Comparison of ENCODE assay signal across 8 mouse cellular contexts in the genomic region with DNA sequence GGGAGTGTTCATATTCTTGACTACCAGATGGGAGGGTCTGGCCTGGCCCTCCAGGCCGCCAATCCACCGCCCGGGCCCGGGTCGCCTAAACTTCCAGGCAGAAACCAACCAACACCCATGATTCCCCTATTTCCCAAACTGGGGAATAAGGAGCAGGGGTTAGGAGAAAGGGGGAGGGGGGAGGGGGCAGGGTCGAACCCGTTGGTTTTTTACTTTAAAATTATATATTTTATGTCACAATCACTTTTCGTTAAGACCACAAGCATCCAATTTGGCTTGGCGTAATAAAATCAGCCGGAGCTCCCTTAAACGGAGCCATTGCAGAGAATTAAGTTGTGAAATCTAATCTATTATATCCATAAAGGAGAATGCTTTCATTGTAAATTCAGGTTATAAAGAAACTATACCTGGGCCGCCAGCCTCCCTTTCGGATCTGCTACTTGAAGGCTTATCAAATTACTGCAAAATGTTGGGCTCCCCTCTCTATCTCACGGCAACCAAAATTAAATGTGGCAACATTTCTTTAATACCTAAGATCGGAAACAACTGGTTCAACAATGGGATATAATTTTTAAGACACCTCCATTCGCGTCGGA. TPM values are rescaled to one million over a fixed set of nuclear protein-coding genes. Genes with fewer than 3 reads are reported as not detected.
A peak's percentile ranks its signal among the peaks of the same experiment; 100 is the strongest.
DNase-seq lines count a peak whose midpoint lies in the region; ATAC-seq and TF ChIP-seq lines count a peak whose summit lies in the region.

No protein-coding gene starts in this region.

- H3K9me3 ChIP-seq in forebrain, embryonic 10.5 days, result no peaks in the 10 kb centered on the region
- H3K9me3 ChIP-seq in limb, embryonic 10.5 days (replicated peaks), result no peaks in the 10 kb centered on the region
- no peaks in the 10 kb centered on the region for H3K9me3 ChIP-seq in neural tube, embryonic 14.5 days (ENCODE audit: control insufficient read depth, low read length)

- no peak for ATAC-seq in neural tube, embryonic 14.5 days (ENCODE audit: low read depth)

- WGBS in liver, adult 2 months, result 15% methylated on average over 18 of the region's 18 CpGs
- WGBS in forebrain, embryonic 10.5 days, result 5% methylated on average over 18 of the region's 18 CpGs
- WGBS in limb, embryonic 10.5 days, result 3% methylated on average over 18 of the region's 18 CpGs
- WGBS in neural tube, embryonic 14.5 days, result 6% methylated on average over 18 of the region's 18 CpGs

- peak overlapping the region; percentile 100 for H3K27ac ChIP-seq in liver, adult 2 months (replicated peaks; ENCODE audit: insufficient read depth, low read depth, low read length)
- peak overlapping the region; percentile 100 for H3K27ac ChIP-seq in forebrain, embryonic 10.5 days
- H3K27ac ChIP-seq in limb, embryonic 10.5 days, result peak overlapping the region; percentile 98
- peak overlapping the region; percentile 98 for H3K27ac ChIP-seq in neural tube, embryonic 14.5 days (ENCODE audit: low read depth, low read length)

- TF ChIP-seq CTCF in liver, adult 2 months (IDR thresholded peaks at IDR 0.05; ENCODE audit: low read depth, low read length), result no peak

- H3K36me3 ChIP-seq in liver, adult 2 months (ENCODE audit: control insufficient read depth, insufficient read depth, low read length), result no peaks in the 10 kb centered on the region
- peaks cover 23% of the 10 kb centered on the region for H3K36me3 ChIP-seq in forebrain, embryonic 10.5 days (replicated peaks)
- H3K36me3 ChIP-seq in limb, embryonic 10.5 days, result peaks cover 18% of the 10 kb centered on the region
- H3K36me3 ChIP-seq in neural tube, embryonic 14.5 days (ENCODE audit: control insufficient read depth, insufficient read depth, low read length), result no peaks in the 10 kb centered on the region

- peaks cover 16% of the 10 kb centered on the region for H3K4me1 ChIP-seq in liver, adult 2 months (ENCODE audit: control insufficient read depth, insufficient read depth, low read length)
- H3K4me1 ChIP-seq in forebrain, embryonic 10.5 days, result peaks cover 75% of the 10 kb centered on the region
- peaks cover 67% of the 10 kb centered on the region for H3K4me1 ChIP-seq in limb, embryonic 10.5 days
- H3K4me1 ChIP-seq in neural tube, embryonic 14.5 days (ENCODE audit: control insufficient read depth, insufficient read depth, low read length), result peaks cover 48% of the 10 kb centered on the region

- H3K4me3 ChIP-seq in liver, adult 2 months (ENCODE audit: insufficient read depth, low read depth, low read length), result peak overlapping the region; percentile 91
- peak overlapping the region; percentile 95 for H3K4me3 ChIP-seq in forebrain, embryonic 10.5 days
- H3K4me3 ChIP-seq in limb, embryonic 10.5 days, result peak overlapping the region; percentile 79
- H3K4me3 ChIP-seq in neural tube, embryonic 14.5 days (ENCODE audit: low read depth, low read length), result peak overlapping the region; percentile 92

- H3K4me2 ChIP-seq in neural tube, embryonic 14.5 days (ENCODE audit: low read depth, low read length), result peak overlapping the region; percentile 99

- peak overlapping the region; percentile 95 for H3K9ac ChIP-seq in liver, adult 2 months (ENCODE audit: low read depth, low read length)
- H3K9ac ChIP-seq in neural tube, embryonic 14.5 days (replicated peaks; ENCODE audit: low read depth, low read length), result peak overlapping the region; percentile 99

- H3K79me2 ChIP-seq in liver, adult 2 months (ENCODE audit: control insufficient read depth, insufficient read depth, low read length), result peaks cover 19% of the 10 kb centered on the region; the same call in 1 of the 2 replicates

- DNase-seq in liver, adult 2 months (ENCODE audit: extremely low read depth, low read depth, low spot score), result peak; percentile 45
- no peak for DNase-seq in liver
- DNase-seq in forebrain, embryonic 10.5 days (ENCODE audit: extremely low spot score, low spot score), result no peak
- no peak for DNase-seq in limb, embryonic 10.5 days (ENCODE audit: low spot score)
- no peak for DNase-seq in frontal cortex, postnatal 25 days (ENCODE audit: low spot score in 2 of 2)
- DNase-seq in adrenal gland, adult 2 months, result no peak
- DNase-seq in adrenal gland, adult 8-10 months, result no peak

- no peaks in the 10 kb centered on the region for H3K27me3 ChIP-seq in liver, adult 2 months (ENCODE audit: control insufficient read depth, insufficient read depth, low read length)
- H3K27me3 ChIP-seq in forebrain, embryonic 10.5 days (ENCODE audit: poor library complexity, severe bottlenecking), result peaks cover 4% of the 10 kb centered on the region; the same call in 1 of the 2 replicates
- H3K27me3 ChIP-seq in limb, embryonic 10.5 days (ENCODE audit: low read depth, poor library complexity, severe bottlenecking), result no peaks in the 10 kb centered on the region
- no peaks in the 10 kb centered on the region for H3K27me3 ChIP-seq in neural tube, embryonic 14.5 days (ENCODE audit: control insufficient read depth, insufficient read depth, low read length)

- TF ChIP-seq POLR2A in liver, adult 2 months (IDR thresholded peaks at IDR 0.05; ENCODE audit: extremely low read depth, insufficient read depth, low read length), result no peak

RNA-seq across cellular contexts. Expression of a gene that starts 35.1 kb away (rescaled TPM):
- 41.1 and 47.8 TPM in 2 replicates for total RNA-seq in liver, adult 2 months (2014; rRNA removed)
- 75.1 and 90.2 TPM in 2 replicates for polyA plus RNA-seq in liver, adult 2 months (2012; rRNA removed)
- 90.6 and 93.2 TPM in 2 replicates for polyA plus RNA-seq in forebrain, embryonic 10.5 days (2016; fragmentation: Nextera tagmentation; extraction: Ambion mirVana)
- 99.6 and 99.8 TPM in 2 replicates for polyA plus RNA-seq in limb, embryonic 10.5 days (2016; fragmentation: Nextera tagmentation; extraction: Ambion mirVana)
- 78.8 and 90.6 TPM in 2 replicates for polyA plus RNA-seq in neural tube, embryonic 14.5 days (2014; fragmentation: Nextera tagmentation; extraction: Ambion mirVana)
- 100 to 1,000 TPM; 119 to 148 TPM for total RNA-seq in adrenal gland, adult 2 months (2021)
- 132 and 146 TPM in 2 replicates for polyA plus RNA-seq in adrenal gland, adult 2 months (2012; rRNA removed)
- total RNA-seq in adrenal gland, adult 8-10 months (2022), result 100 to 1,000 TPM; 155 to 215 (median 187) TPM

RNA-seq across cellular contexts. Expression of a gene that starts 46.5 kb away (rescaled TPM):
- total RNA-seq in liver, adult 2 months (2014; rRNA removed), result 1.2 and 1.5 TPM in 2 replicates
- polyA plus RNA-seq in liver, adult 2 months (2012; rRNA removed), result 3.4 and 3.5 TPM in 2 replicates
- polyA plus RNA-seq in forebrain, embryonic 10.5 days (2016; fragmentation: Nextera tagmentation; extraction: Ambion mirVana), result 13.7 and 16.1 TPM in 2 replicates
- 19.9 and 20.3 TPM in 2 replicates for polyA plus RNA-seq in limb, embryonic 10.5 days (2016; fragmentation: Nextera tagmentation; extraction: Ambion mirVana)
- polyA plus RNA-seq in neural tube, embryonic 14.5 days (2014; fragmentation: Nextera tagmentation; extraction: Ambion mirVana), result 17.0 and 20.8 TPM in 2 replicates
- 10 to 100 TPM in 1 of 2 experiments, 1 to 10 TPM in 1; 9.2 to 21.9 TPM for total RNA-seq in adrenal gland, adult 2 months (2021)
- 17.9 and 19.5 TPM in 2 replicates for polyA plus RNA-seq in adrenal gland, adult 2 months (2012; rRNA removed)
- 10 to 100 TPM; 16.6 to 24.5 (median 19.5) TPM for total RNA-seq in adrenal gland, adult 8-10 months (2022)
